Comparison of ENCODE assay signal across 8 mouse cellular contexts in genomic region chr11:86758559-86758958, GRCm38 (mm10). TPM values are rescaled to one million over a fixed set of nuclear protein-coding genes. Genes with fewer than 3 reads are reported as not detected.
DNase-seq lines count a peak whose midpoint lies in the region; ATAC-seq and TF ChIP-seq lines count a peak whose summit lies in the region.

No protein-coding gene starts in this region.

- no peaks in the 10 kb centered on the region for H3K27me3 ChIP-seq in lung, embryonic 15.5 days
- no peaks in the 10 kb centered on the region for H3K27me3 ChIP-seq in embryonic facial prominence, embryonic 11.5 days (ENCODE audit: control insufficient read depth, insufficient read depth, low read length)
- H3K27me3 ChIP-seq in intestine, postnatal 0 days (replicated peaks; ENCODE audit: control insufficient read depth, insufficient read depth, low read length), result no peaks in the 10 kb centered on the region

- peak overlapping the region; percentile 66 for H3K4me2 ChIP-seq in lung, embryonic 15.5 days
- H3K4me2 ChIP-seq in embryonic facial prominence, embryonic 11.5 days (ENCODE audit: low read depth, low read length), result peak overlapping the region; percentile 79
- peak overlapping the region; percentile 77 for H3K4me2 ChIP-seq in intestine, postnatal 0 days (replicated peaks; ENCODE audit: low read depth)

- H3K9ac ChIP-seq in lung, embryonic 15.5 days, result peak overlapping the region; percentile 75
- H3K9ac ChIP-seq in embryonic facial prominence, embryonic 11.5 days (replicated peaks; ENCODE audit: low read length), result peak overlapping the region; percentile 92
- H3K9ac ChIP-seq in intestine, postnatal 0 days (ENCODE audit: low read depth, low read length), result peak overlapping the region; percentile 92

- no peaks in the 10 kb centered on the region for H3K9me3 ChIP-seq in lung, embryonic 15.5 days
- no peaks in the 10 kb centered on the region for H3K9me3 ChIP-seq in embryonic facial prominence, embryonic 11.5 days (replicated peaks; ENCODE audit: control insufficient read depth, low read length)
- no peaks in the 10 kb centered on the region for H3K9me3 ChIP-seq in intestine, postnatal 0 days (ENCODE audit: control insufficient read depth)

- ATAC-seq in lung, embryonic 15.5 days (ENCODE audit: borderline replicate concordance, extremely low read depth, low FRiP score, low TSS enrichment), result no peak
- ATAC-seq in embryonic facial prominence, embryonic 11.5 days (replicated peaks; ENCODE audit: insufficient number of reproducible peaks, low FRiP score, low TSS enrichment, low read depth), result no peak
- ATAC-seq in intestine, postnatal 0 days, result no peak

- DNase-seq in lung, postnatal 10 days, result no peak
- no peak for DNase-seq in embryonic facial prominence, embryonic 11.5 days (ENCODE audit: low spot score)
- peak; percentile 42 for DNase-seq in skeletal muscle tissue, adult 2 months (ENCODE audit: low read depth, low spot score)
- DNase-seq in urinary bladder, adult 18-20 months (ENCODE audit: low spot score in 2 of 2), result no peak
- DNase-seq in adrenal gland, adult 18-20 months (ENCODE audit: low spot score in 2 of 2), result no peak
- no peak for DNase-seq in thymus, adult 18-20 months

- peak overlapping the region; percentile 99 for H3K27ac ChIP-seq in lung, embryonic 15.5 days
- peak overlapping the region; percentile 76 for H3K27ac ChIP-seq in embryonic facial prominence, embryonic 11.5 days (replicated peaks; ENCODE audit: low read depth, low read length)
- peak overlapping the region; percentile 98 for H3K27ac ChIP-seq in intestine, postnatal 0 days (ENCODE audit: low read depth, low read length)

- no peaks in the 10 kb centered on the region for H3K36me3 ChIP-seq in lung, embryonic 15.5 days
- H3K36me3 ChIP-seq in embryonic facial prominence, embryonic 11.5 days (replicated peaks; ENCODE audit: control insufficient read depth, insufficient read depth, low read depth, low read length), result no peaks in the 10 kb centered on the region
- H3K36me3 ChIP-seq in intestine, postnatal 0 days (ENCODE audit: control insufficient read depth, insufficient read depth), result no peaks in the 10 kb centered on the region

- H3K4me1 ChIP-seq in lung, embryonic 15.5 days, result peaks cover 31% of the 10 kb centered on the region
- H3K4me1 ChIP-seq in embryonic facial prominence, embryonic 11.5 days (ENCODE audit: control insufficient read depth, insufficient read depth, low read length), result no peaks in the 10 kb centered on the region; the same call in 1 of the 2 replicates
- H3K4me1 ChIP-seq in intestine, postnatal 0 days (replicated peaks; ENCODE audit: control insufficient read depth, insufficient read depth, low read length), result 0 out of 2 replicates have a peak, but pooled peaks cover 4% of the 10 kb centered on the region

- no peak for TF ChIP-seq CTCF in intestine, postnatal 0 days (IDR thresholded peaks at IDR 0.05; ENCODE audit: low read depth)

- H3K4me3 ChIP-seq in lung, embryonic 15.5 days, result peak overlapping the region; percentile 96
- H3K4me3 ChIP-seq in embryonic facial prominence, embryonic 11.5 days (ENCODE audit: low read depth, low read length), result peak overlapping the region; percentile 98
- peak overlapping the region; percentile 85 for H3K4me3 ChIP-seq in intestine, postnatal 0 days (ENCODE audit: low read depth, low read length)

- WGBS in lung, embryonic 15.5 days, result 33% methylated on average over 6 of the region's 6 CpGs
- 45% methylated on average over 6 of the region's 6 CpGs for WGBS in embryonic facial prominence, embryonic 11.5 days
- WGBS in intestine, postnatal 0 days, result 19% methylated on average over 6 of the region's 6 CpGs

RNA-seq across cellular contexts. Expression of gene Cltc, which starts 1.2 kb away (rescaled TPM):
- polyA plus RNA-seq in lung, embryonic 15.5 days (2015; fragmentation: Nextera tagmentation; extraction: Ambion mirVana), result 118 and 121 TPM in 2 replicates
- polyA plus RNA-seq in embryonic facial prominence, embryonic 11.5 days (2014; fragmentation: Nextera tagmentation; extraction: Ambion mirVana), result 154 and 159 TPM in 2 replicates
- 87.3 and 95.2 TPM in 2 replicates for polyA plus RNA-seq in intestine, postnatal 0 days (2015; fragmentation: Nextera tagmentation; extraction: Ambion mirVana)
- 100 to 1,000 TPM; 258 to 298 TPM for total RNA-seq in adrenal gland, adult 18-20 months (2021)

RNA-seq across cellular contexts. Expression of gene Dhx40, which starts 49.0 kb away (rescaled TPM):
- 27.1 and 27.3 TPM in 2 replicates for polyA plus RNA-seq in lung, embryonic 15.5 days (2015; fragmentation: Nextera tagmentation; extraction: Ambion mirVana)
- polyA plus RNA-seq in embryonic facial prominence, embryonic 11.5 days (2014; fragmentation: Nextera tagmentation; extraction: Ambion mirVana), result 41.8 and 47.0 TPM in 2 replicates
- polyA plus RNA-seq in intestine, postnatal 0 days (2015; fragmentation: Nextera tagmentation; extraction: Ambion mirVana), result 8.4 and 8.6 TPM in 2 replicates
- 10 to 100 TPM; 21.2 to 27.0 TPM for total RNA-seq in adrenal gland, adult 18-20 months (2021)
